Mouse (Mus musculus) MEL (cell line): ENCODE measurements around the gene Cfap46. TPM values are rescaled to one million over a fixed set of nuclear protein-coding genes. Genes with fewer than 3 reads are reported as not detected.

Source experiments
- DNase-seq: peaks from one replicate; pipeline ENCODE4 v3.0.0; 2011; ENCODE audit warnings: low read depth, low spot score
- H3K27ac ChIP-seq: 2 replicates; pipeline ENCODE4 v1.5.1; 2012; ENCODE audit warnings: low read depth, mild to moderate bottlenecking, control low read depth, low read length, moderate library complexity; ENCODE audit not compliant: control insufficient read depth
- H3K27me3 ChIP-seq, 2 experiments: fragments of 150-350 bp in 1 of 2; sonication (generic) in 1 of 2; 2 replicates each; pipeline ENCODE4 v1.6.1; 2012; ENCODE audit warnings: low read length in 2 of 2, mild to moderate bottlenecking in 2 of 2, improper control_type of control experiment in 1 of 2, moderate library complexity in 1 of 2; ENCODE audit not compliant: insufficient read depth in 2 of 2, control insufficient read depth in 1 of 2
- H3K36me3 ChIP-seq, 2 experiments: 2 replicates each; pipeline ENCODE4 v1.6.1; 2012 to 2014; ENCODE audit warnings: low read length in 2 of 2, improper control_type of control experiment in 1 of 2, inconsistent platforms in 1 of 2, mild to moderate bottlenecking in 1 of 2; ENCODE audit not compliant: insufficient read depth in 2 of 2, control insufficient read depth in 1 of 2
- H3K4me1 ChIP-seq, 2 experiments: fragments of 150-350 bp in 1 of 2; sonication (generic) in 1 of 2; 2 replicates each; pipeline ENCODE4 v1.6.1; 2012; ENCODE audit warnings: low read length in 2 of 2, improper control_type of control experiment in 1 of 2, mild to moderate bottlenecking in 1 of 2; ENCODE audit not compliant: insufficient read depth in 2 of 2, control insufficient read depth in 1 of 2
- H3K4me3 ChIP-seq, 2 experiments: fragments of 150-350 bp in 1 of 2; sonication (generic) in 1 of 2; 2 replicates each; pipeline ENCODE4 v1.5.1; 2012; ENCODE audit warnings: low read depth in 2 of 2, low read length in 2 of 2, mild to moderate bottlenecking in 2 of 2, moderate library complexity in 2 of 2, control low read depth in 1 of 2, improper control_type of control experiment in 1 of 2; ENCODE audit not compliant: control insufficient read depth in 1 of 2, insufficient read depth in 1 of 2
- H3K79me2 ChIP-seq: 2 replicates; pipeline ENCODE4 v1.6.1; 2012; ENCODE audit warnings: mild to moderate bottlenecking, low read length, moderate library complexity; ENCODE audit not compliant: control insufficient read depth, poor library complexity, insufficient read depth
- H3K9ac ChIP-seq: 2 replicates; pipeline ENCODE4 v1.6.1; 2012; ENCODE audit warnings: low read depth, mild to moderate bottlenecking, control low read depth, low read length, moderate library complexity; ENCODE audit not compliant: control insufficient read depth, poor library complexity, severe bottlenecking
- H3K9me3 ChIP-seq: fragments of 150-350 bp; sonication (generic); replicated peaks from 2 replicates; pipeline ENCODE4 v1.6.1; 2012; ENCODE audit warnings: mild to moderate bottlenecking, low read length, improper control_type of control experiment, moderate library complexity; ENCODE audit not compliant: insufficient read depth
- BHLHE40 ChIP-seq: IDR thresholded peaks from 2 replicates; pipeline ENCODE4 v1.6.1; 2012; ENCODE audit warnings: low read depth, mild to moderate bottlenecking, inconsistent platforms, low read length, improper control_type of control experiment, borderline replicate concordance
- CHD1 ChIP-seq: IDR thresholded peaks from 2 replicates; pipeline ENCODE4 v1.6.1; 2012; ENCODE audit warnings: low read depth, mild to moderate bottlenecking, inconsistent platforms, low read length, improper control_type of control experiment
- CHD2 ChIP-seq: IDR thresholded peaks from 2 replicates; pipeline ENCODE4 v1.6.1; 2011; ENCODE audit warnings: low read length, improper control_type of control experiment
- E2F4 ChIP-seq: IDR thresholded peaks from 2 replicates; pipeline ENCODE4 v1.6.1; 2011; ENCODE audit warnings: low read depth, low read length, improper control_type of control experiment, borderline replicate concordance
- ELF1 ChIP-seq: IDR thresholded peaks from 2 replicates; pipeline ENCODE4 v1.6.1; 2014; ENCODE audit warnings: low read depth, mild to moderate bottlenecking, inconsistent platforms, low read length, improper control_type of control experiment, moderate library complexity
- ETS1 ChIP-seq: IDR thresholded peaks from 2 replicates; pipeline ENCODE4 v1.6.1; 2012; ENCODE audit warnings: low read depth, mild to moderate bottlenecking, inconsistent platforms, low read length, improper control_type of control experiment, moderate library complexity
- GABPA ChIP-seq: IDR thresholded peaks from 2 replicates; pipeline ENCODE4 v1.6.1; 2012; ENCODE audit warnings: low read depth, mild to moderate bottlenecking, inconsistent platforms, low read length, improper control_type of control experiment, moderate library complexity
- HCFC1 ChIP-seq: IDR thresholded peaks from 2 replicates; pipeline ENCODE4 v1.6.1; 2012; ENCODE audit warnings: low read depth, mild to moderate bottlenecking, inconsistent platforms, low read length, improper control_type of control experiment, moderate library complexity
- KAT2A ChIP-seq: conservative IDR thresholded peaks from 2 replicates; pipeline ENCODE4 v1.6.1; 2012; ENCODE audit warnings: low read depth, low read length, improper control_type of control experiment, inconsistent platforms
- MAX ChIP-seq: IDR thresholded peaks from 2 replicates; pipeline ENCODE4 v1.6.1; 2011; ENCODE audit warnings: low read length, improper control_type of control experiment
- MAZ ChIP-seq: IDR thresholded peaks from 2 replicates; pipeline ENCODE4 v1.6.1; 2012; ENCODE audit warnings: low read depth, mild to moderate bottlenecking, inconsistent platforms, low read length, improper control_type of control experiment
- MYC ChIP-seq: IDR thresholded peaks from 2 replicates; pipeline ENCODE4 v1.6.1; 2011; ENCODE audit warnings: low read depth, mild to moderate bottlenecking, low read length, improper control_type of control experiment, moderate library complexity
- NELFE ChIP-seq: IDR thresholded peaks from 2 replicates; pipeline ENCODE4 v1.6.1; 2011; ENCODE audit warnings: low read depth, low read length, improper control_type of control experiment
- POLR2A ChIP-seq, 2 experiments: IDR thresholded peaks; 2 replicates each; pipeline ENCODE4 v1.6.1; 2011 to 2012; ENCODE audit warnings: low read length in 2 of 2, mild to moderate bottlenecking in 2 of 2, control low read depth in 1 of 2, improper control_type of control experiment in 1 of 2, low read depth in 1 of 2, moderate library complexity in 1 of 2; ENCODE audit not compliant: control insufficient read depth in 1 of 2, insufficient read depth in 1 of 2, poor library complexity in 1 of 2
- POLR2AphosphoS2 ChIP-seq: IDR thresholded peaks from 2 replicates; pipeline ENCODE4 v1.6.1; 2011; ENCODE audit warnings: low read length, improper control_type of control experiment
- POLR2AphosphoS5 ChIP-seq: IDR thresholded peaks from 2 replicates; pipeline ENCODE4 v1.6.1; 2012; ENCODE audit warnings: low read depth, borderline replicate concordance, mild to moderate bottlenecking, inconsistent platforms, low read length, moderate library complexity, mixed read lengths
- RAD21 ChIP-seq: IDR thresholded peaks from 2 replicates; pipeline ENCODE4 v1.6.1; 2011; ENCODE audit warnings: mild to moderate bottlenecking, low read depth, low read length, improper control_type of control experiment
- SIN3A ChIP-seq: IDR thresholded peaks from 2 replicates; pipeline ENCODE4 v1.6.1; 2012; ENCODE audit warnings: low read length, improper control_type of control experiment, inconsistent platforms
- SMC3 ChIP-seq: IDR thresholded peaks from 2 replicates; pipeline ENCODE4 v1.6.1; 2011; ENCODE audit warnings: low read depth, low read length, improper control_type of control experiment
- TAL1 ChIP-seq: IDR thresholded peaks from 2 replicates; pipeline ENCODE4 v1.6.1; 2012; ENCODE audit warnings: mild to moderate bottlenecking, inconsistent platforms, low read length, moderate library complexity, mixed read lengths
- TBP ChIP-seq: IDR thresholded peaks from 2 replicates; pipeline ENCODE4 v1.8.0; 2011; ENCODE audit warnings: low read depth, low read length, improper control_type of control experiment
- TCF12 ChIP-seq: IDR thresholded peaks from 2 replicates; pipeline ENCODE4 v1.6.1; 2014; ENCODE audit warnings: low read depth, mild to moderate bottlenecking, inconsistent platforms, low read length, improper control_type of control experiment, moderate library complexity
- USF1 ChIP-seq: IDR thresholded peaks from 2 replicates; pipeline ENCODE4 v1.6.1; 2014; ENCODE audit warnings: low read depth, mild to moderate bottlenecking, inconsistent platforms, low read length, improper control_type of control experiment, moderate library complexity
- USF2 ChIP-seq, 2 experiments: IDR thresholded peaks; 2 replicates each; pipeline ENCODE4 v1.6.1; 2011 to 2012; ENCODE audit warnings: improper control_type of control experiment in 2 of 2, low read length in 2 of 2, borderline replicate concordance in 1 of 2, inconsistent platforms in 1 of 2, low read depth in 1 of 2, mild to moderate bottlenecking in 1 of 2; ENCODE audit not compliant: insufficient read depth in 1 of 2
- ZC3H11A ChIP-seq: IDR thresholded peaks from 2 replicates; pipeline ENCODE4 v1.6.1; 2012; ENCODE audit warnings: low read depth, mild to moderate bottlenecking, inconsistent platforms, low read length, improper control_type of control experiment
- ZNF384 ChIP-seq: IDR thresholded peaks from 2 replicates; pipeline ENCODE4 v1.6.1; 2012; ENCODE audit warnings: low read depth, mild to moderate bottlenecking, inconsistent platforms, low read length, improper control_type of control experiment
- polyA plus RNA-seq, 2 experiments: library from polyadenylated mRNA; stranded (reverse) in 1 of 2; unstranded in 1 of 2; fragments of >175 nt in 1 of 2; fragments of >200 nt in 1 of 2; gene quantifications; 2 replicates each; pipeline versions ENCODE4 v1.2.1 to v1.2.4; 2012; ENCODE audit warnings: low replicate concordance in 2 of 2, low read depth in 1 of 2; ENCODE audit not compliant: insufficient read length in 2 of 2, insufficient read depth in 1 of 2, missing spikeins in 1 of 2
- total RNA-seq: library from RNA; depleted of rRNA; stranded (reverse); fragments of 300-350 nt; gene quantifications from 2 replicates; pipeline ENCODE4 v1.2.3, GENCODE M21; 2012

The Cfap46 gene
- total and polyA plus RNA-seq, 3 experiments, result 0.03 to 0.04 TPM; not detected in 1

- H3K79me2 ChIP-seq, result no peaks in the 10 kb centered on the region
- peaks cover 0 to 2% of the 10 kb centered on the region in 2 experiments; a peak in 1 of 4 replicates for H3K36me3 ChIP-seq
- TF ChIP-seq SMC3 (no peak), TAL1 (no peak), CHD1 (no peak), E2F4 (no peak), NELFE (no peak), KAT2A (no peak), SIN3A (no peak), TCF12 (no peak), TBP (no peak), BHLHE40 (no peak), ETS1 (no peak), MYC (no peak), HCFC1 (no peak), ZNF384 (no peak), MAX (no peak), POLR2AphosphoS5 (no peak), POLR2AphosphoS2 (no peak)
- TF ChIP-seq, all 39 proteins: peak for 0
- H3K9ac ChIP-seq, result no peak overlapping the region
- no peak overlapping the region for H3K4me3 ChIP-seq
- peak; percentile 10 for DNase-seq
- H3K27me3 ChIP-seq, result no peaks in the 10 kb centered on the region
- no peaks in the 10 kb centered on the region for H3K4me1 ChIP-seq
- no peaks in the 10 kb centered on the region for H3K9me3 ChIP-seq
- H3K27ac ChIP-seq, result no peak overlapping the region
These were observed 124.0 kb downstream of the Cfap46 start for GRCm38 (mm10) chr7:139559659-139560058.

- no peak for DNase-seq
- Histone ChIP-seq H3K4me1 (no peaks in the 10 kb centered on the region), H3K27ac (no peak overlapping the region), H3K9ac (no peak overlapping the region), H3K9me3 (no peaks in the 10 kb centered on the region), H3K79me2 (no peaks in the 10 kb centered on the region), H3K4me3 (no peak overlapping the region), H3K27me3 (no peaks in the 10 kb centered on the region), H3K36me3 (peaks cover 0 to 2% of the 10 kb centered on the region in 2 experiments; a peak in 1 of 4 replicates)
- TF ChIP-seq ZC3H11A (no peak), MYC (no peak), USF2 (IDR thresholded peaks at IDR 0.05; ENCODE audit: borderline replicate concordance in 1 of 2, insufficient read depth in 1 of 2, low read depth in 1 of 2, low read length in 2 of 2) (no peak), RAD21 (no peak), HCFC1 (no peak), TCF12 (no peak), MAX (no peak), USF1 (no peak), GABPA (no peak), BHLHE40 (no peak), MAZ (no peak), CHD2 (no peak), SIN3A (no peak), ELF1 (no peak), TBP (no peak), CHD1 (no peak), E2F4 (no peak), POLR2A (IDR thresholded peaks at IDR 0.05; ENCODE audit: control insufficient read depth in 1 of 2, insufficient read depth in 1 of 2, low read depth in 1 of 2, low read length in 2 of 2, poor library complexity in 1 of 2) (no peak)
These were observed 126.7 kb downstream of the Cfap46 start for GRCm38 (mm10) chr7:139556746-139557526.
